ENCODE assay signal across 8 mouse cellular contexts in genomic region chr2:165070096-165070816, GRCm38 (mm10). TPM values are rescaled to one million over a fixed set of nuclear protein-coding genes. Genes with fewer than 3 reads are reported as not detected.
DNase-seq lines count a peak whose midpoint lies in the region; ATAC-seq and TF ChIP-seq lines count a peak whose summit lies in the region.
"Had no signal": no experiment of that assay in that cellular context is flagged by ENCODE, and none has a peak within 500 bp of the region (broad histone marks: within the 10 kb centered on the region; RNA-seq: fewer than 3 reads in every experiment).

No protein-coding gene starts in this region.

- no peak overlapping the region for H3K9ac ChIP-seq in ES-E14 (ENCODE audit: insufficient read depth, low read depth, low read length, poor library complexity, severe bottlenecking)
- H3K9ac ChIP-seq in embryonic facial prominence, embryonic 15.5 days, result no peak overlapping the region
- H3K9ac ChIP-seq in lung, postnatal 0 days (replicated peaks; ENCODE audit: low read depth), result no peak overlapping the region

- in situ Hi-C loops in ES-E14 (cut with MboI; ENCODE audit: low sequenced_read_pairs in 2 of 2, unreplicated experiment in 2 of 2), result loop anchor here (5.0 to 10.0 kb wide), 3 partner anchors 202 to 275 kb away; partner anchors contain the start of gene Slc35c2 (in 1 of the 2)

- no peaks in the 10 kb centered on the region for H3K36me3 ChIP-seq in ES-E14 (ENCODE audit: control insufficient read depth, insufficient read depth, low read length, poor library complexity, severe bottlenecking)
- H3K36me3 ChIP-seq in embryonic facial prominence, embryonic 15.5 days, result no peaks in the 10 kb centered on the region
- no peaks in the 10 kb centered on the region for H3K36me3 ChIP-seq in lung, postnatal 0 days (ENCODE audit: insufficient read depth, low read length)

- no peak for TF ChIP-seq EP300 in lung, postnatal 0 days (IDR thresholded peaks at IDR 0.05)

- H3K27me3 ChIP-seq in embryonic facial prominence, embryonic 15.5 days, result peaks cover 45% of the 10 kb centered on the region
- H3K27me3 ChIP-seq in lung, postnatal 0 days (replicated peaks; ENCODE audit: insufficient read depth, low read length), result no peaks in the 10 kb centered on the region

- 0 out of 2 replicates have a peak, but pooled peaks have one; percentile 45 for ATAC-seq in embryonic facial prominence, embryonic 15.5 days (ENCODE audit: insufficient number of reproducible peaks, low FRiP score, low TSS enrichment, low read depth)
- peak; percentile 36; the same call in 1 of the 2 replicates for ATAC-seq in lung, postnatal 0 days

- peaks cover 0 to 15% of the 10 kb centered on the region in 2 experiments; a peak in 1 of 4 replicates for H3K4me1 ChIP-seq in ES-E14 (ENCODE audit: control insufficient read depth in 2 of 2, insufficient read depth in 2 of 2, low read length in 2 of 2, poor library complexity in 1 of 2)
- H3K4me1 ChIP-seq in embryonic facial prominence, embryonic 15.5 days, result peaks cover 9% of the 10 kb centered on the region
- no peaks in the 10 kb centered on the region for H3K4me1 ChIP-seq in lung, postnatal 0 days (ENCODE audit: insufficient read depth, low read depth, low read length)

- H3K4me2 ChIP-seq in embryonic facial prominence, embryonic 15.5 days (replicated peaks), result peak overlapping the region; percentile 31; the same call in 1 of the 2 replicates
- no peak overlapping the region for H3K4me2 ChIP-seq in lung, postnatal 0 days (replicated peaks; ENCODE audit: low read depth, low read length)

- no peak overlapping the region for H3K27ac ChIP-seq in ES-E14 (ENCODE audit: insufficient read depth, low read depth, low read length, poor library complexity, severe bottlenecking)
- no peak overlapping the region for H3K27ac ChIP-seq in embryonic facial prominence, embryonic 15.5 days (replicated peaks)
- no peak overlapping the region for H3K27ac ChIP-seq in lung, postnatal 0 days (ENCODE audit: low read length)

- peak; percentile 80 for TF ChIP-seq CTCF in lung, postnatal 0 days (IDR thresholded peaks at IDR 0.05)

- intact Hi-C loops in heart, postnatal 14 days (cut with DNase I), result loop anchor here (2.0 to 5.0 kb wide), 2 partner anchors 267 to 417 kb away; no protein-coding TSS in a partner anchor

- H3K9me3 ChIP-seq in ES-E14 (ENCODE audit: control insufficient read depth, insufficient read depth, low read depth, low read length), result no peaks in the 10 kb centered on the region
- H3K9me3 ChIP-seq in embryonic facial prominence, embryonic 15.5 days (replicated peaks), result no peaks in the 10 kb centered on the region
- H3K9me3 ChIP-seq in lung, postnatal 0 days (ENCODE audit: low read length), result no peaks in the 10 kb centered on the region

- peak overlapping the region in 1 of 2 experiments; percentile 25; a peak in 3 of 4 replicates for H3K4me3 ChIP-seq in ES-E14 (ENCODE audit: insufficient read depth in 1 of 2, low read depth in 1 of 2, low read length in 2 of 2, poor library complexity in 1 of 2, severe bottlenecking in 1 of 2)
- H3K4me3 ChIP-seq in embryonic facial prominence, embryonic 15.5 days (replicated peaks), result no peak overlapping the region
- no peak overlapping the region for H3K4me3 ChIP-seq in lung, postnatal 0 days (ENCODE audit: low read depth, low read length)

- peak; percentile 59 for DNase-seq in ES-E14 (ENCODE audit: low read depth, low spot score)
- DNase-seq in adrenal gland, postnatal 36 days, result peak; percentile 72 to 77
- DNase-seq in heart, postnatal 14 days, result peak; percentile 64 to 76
- peak; percentile 45 to 80 for DNase-seq in layer of hippocampus, adult 18-20 months (ENCODE audit: low spot score in 2 of 2)
- DNase-seq in lung, postnatal 0 days (ENCODE audit: low spot score), result peak; percentile 74
- DNase-seq in retina, postnatal 7 days (ENCODE audit: low read depth, low spot score), result peak; percentile 63

- 15% methylated on average over 23 of the region's 23 CpGs for WGBS in embryonic facial prominence, embryonic 15.5 days
- 30% methylated on average over 20 of the region's 23 CpGs for WGBS in lung, postnatal 0 days

TF ChIP-seq in ES-E14, 5 proteins besides CTCF, POLR2A, EP300 and RAD21:
- TF ChIP-seq HCFC1 (IDR thresholded peaks at IDR 0.05; ENCODE audit: borderline replicate concordance, insufficient read depth, low read length), result no peak
- TF ChIP-seq ZC3H11A (IDR thresholded peaks at IDR 0.05; ENCODE audit: borderline replicate concordance, low read depth, low read length), result peak; percentile 71

RNA-seq across cellular contexts. Expression of gene Cd40, which starts 14.8 kb away (rescaled TPM):
- 5.7 and 8.8 TPM in 2 replicates for total RNA-seq in ES-E14 (2012; rRNA removed)
- total RNA-seq in adrenal gland, postnatal 36 days (2021), result 1 to 10 TPM; 1.7 TPM
- polyA plus RNA-seq in embryonic facial prominence, embryonic 15.5 days (2015; fragmentation: Nextera tagmentation; extraction: Ambion mirVana), result 4.7 and 7.7 TPM in 2 replicates
- 1 to 10 TPM; 2.4 to 3.0 TPM for total RNA-seq in heart, postnatal 14 days (2021)
- total RNA-seq in layer of hippocampus, adult 18-20 months (2021), result under 1 TPM; 0.10 to 0.28 TPM
- 57.9 and 77.5 TPM in 2 replicates for polyA plus RNA-seq in lung, postnatal 0 days (2015; fragmentation: Nextera tagmentation; extraction: Ambion mirVana)

RNA-seq across cellular contexts. Expression of gene 1700025C18Rik, which starts 20.3 kb away (rescaled TPM):
- not detected in 2 replicates for total RNA-seq in ES-E14 (2012; rRNA removed)
- total RNA-seq in adrenal gland, postnatal 36 days (2021), result not detected
- polyA plus RNA-seq in embryonic facial prominence, embryonic 15.5 days (2015; fragmentation: Nextera tagmentation; extraction: Ambion mirVana), result not detected in 2 replicates
- total RNA-seq in heart, postnatal 14 days (2021), result not detected
- not detected for total RNA-seq in layer of hippocampus, adult 18-20 months (2021)
- not detected in 2 replicates for polyA plus RNA-seq in lung, postnatal 0 days (2015; fragmentation: Nextera tagmentation; extraction: Ambion mirVana)
- total RNA-seq: hematopoietic stem cell, adult 5-6 weeks had no signal

RNA-seq across cellular contexts. Expression of gene Ncoa5, which starts 35.6 kb away (rescaled TPM):
- 26.0 and 31.5 TPM in 2 replicates for total RNA-seq in ES-E14 (2012; rRNA removed)
- total RNA-seq in adrenal gland, postnatal 36 days (2021), result 10 to 100 TPM; 28.9 to 36.0 TPM
- polyA plus RNA-seq in embryonic facial prominence, embryonic 15.5 days (2015; fragmentation: Nextera tagmentation; extraction: Ambion mirVana), result 66.8 and 67.0 TPM in 2 replicates
- total RNA-seq in heart, postnatal 14 days (2021), result 10 to 100 TPM; 19.7 to 22.8 TPM
- total RNA-seq in layer of hippocampus, adult 18-20 months (2021), result 10 to 100 TPM; 57.0 to 59.2 TPM
- polyA plus RNA-seq in lung, postnatal 0 days (2015; fragmentation: Nextera tagmentation; extraction: Ambion mirVana), result 21.6 and 28.7 TPM in 2 replicates
